Mouse (Mus musculus) forebrain, postnatal 0 days (tissue): ENCODE measurements at regions not wholly inside any gene's neighbourhood (a gene's known extent, or its start where the extent isn't known, plus 50 kb on each side); places are given as distances from the start of the nearest gene placed in this dataset.

ENCODE experiments used
- ATAC-seq: fragments of 200-750 bp; cut with Nextera tagmentation; 2 replicates; pipeline ENCODE4 v1.8.0; 2017; ENCODE audit warnings: mild to moderate bottlenecking, moderate library complexity
- DNase-seq: peaks from one replicate; pipeline ENCODE4 v3.0.0-alpha.2; 2015
- H3K27ac ChIP-seq: fragments of 300-500 bp; sonication (generic); 2 replicates; pipeline ENCODE4 v1.5.1; 2014; ENCODE audit warnings: low read depth, mild to moderate bottlenecking, antibody characterized with exemption, low read length, moderate library complexity, mixed read lengths
- H3K27me3 ChIP-seq: fragments of 300-500 bp; sonication (generic); 2 replicates; pipeline ENCODE4 v1.6.1; 2014; ENCODE audit warnings: mild to moderate bottlenecking, low read length, mixed read lengths; ENCODE audit not compliant: insufficient read depth
- H3K36me3 ChIP-seq: fragments of 300-500 bp; sonication (generic); 2 replicates; pipeline ENCODE4 v1.6.1; 2014; ENCODE audit warnings: mild to moderate bottlenecking, moderate library complexity; ENCODE audit not compliant: insufficient read depth
- H3K4me1 ChIP-seq: fragments of 300-500 bp; sonication (generic); 2 replicates; pipeline ENCODE4 v1.6.1; 2014; ENCODE audit warnings: antibody characterized with exemption; ENCODE audit not compliant: insufficient read depth
- H3K4me2 ChIP-seq: fragments of 300-500 bp; sonication (generic); 2 replicates; pipeline ENCODE4 v1.6.1; 2014; ENCODE audit warnings: low read depth, mild to moderate bottlenecking, moderate library complexity
- H3K4me3 ChIP-seq: fragments of 300-500 bp; sonication (generic); 2 replicates; pipeline ENCODE4 v1.5.1; 2014; ENCODE audit warnings: low read depth, low read length, mixed read lengths
- H3K9ac ChIP-seq: fragments of 300-500 bp; sonication (generic); 2 replicates; pipeline ENCODE4 v1.6.1; 2014; ENCODE audit warnings: mild to moderate bottlenecking
- H3K9me3 ChIP-seq: fragments of 300-500 bp; sonication (generic); 2 replicates; pipeline ENCODE4 v1.6.1; 2016; ENCODE audit warnings: low read length
- CTCF ChIP-seq: sonication (generic); IDR thresholded peaks from 2 replicates; pipeline ENCODE4 v1.5.1; 2016; ENCODE audit warnings: antibody characterized with exemption, control low read depth, low read depth
- WGBS: fragments of 180-500 bp; shearing (Covaris S2); extraction: QIAGEN DNeasy Blood & Tissue Kit; methylation state at CpG from one replicate; pipeline ENCODE4 v1.1.7; 2014; 5-methylcytosine and 5-hydroxymethylcytosine counted together

DNA sequence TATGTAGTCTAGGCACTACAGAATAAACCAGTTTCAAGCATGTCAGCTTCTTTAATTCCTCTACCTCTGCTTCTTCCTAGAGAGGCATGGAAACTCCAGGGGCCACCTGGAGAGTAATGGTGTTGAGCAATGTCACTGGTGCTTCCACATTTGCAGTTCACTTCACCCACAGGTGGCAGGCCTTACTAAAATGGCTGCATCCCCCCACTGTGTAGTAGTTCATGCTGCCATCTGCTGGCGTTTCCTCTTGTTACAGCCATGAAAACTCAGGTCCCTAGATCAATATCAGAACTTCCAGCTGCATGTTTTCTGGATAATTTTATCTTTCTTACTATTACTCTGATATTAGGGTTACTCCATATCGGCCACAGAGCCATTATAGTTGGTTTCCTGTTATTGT is 336.2 kb upstream of the 2610001J05Rik start:
- 7% methylated on average over 2 of the region's 2 CpGs for WGBS
- Histone ChIP-seq H3K9ac (no peak overlapping the region), H3K27me3 (no peaks in the 10 kb centered on the region), H3K4me1 (no peaks in the 10 kb centered on the region), H3K36me3 (no peaks in the 10 kb centered on the region), H3K4me2 (no peak overlapping the region), H3K9me3 (no peaks in the 10 kb centered on the region), H3K27ac (no peak overlapping the region), H3K4me3 (no peak overlapping the region)
- DNase-seq (peak; percentile 73), ATAC-seq (no peak)
- TF ChIP-seq CTCF = peak; percentile 82

DNA sequence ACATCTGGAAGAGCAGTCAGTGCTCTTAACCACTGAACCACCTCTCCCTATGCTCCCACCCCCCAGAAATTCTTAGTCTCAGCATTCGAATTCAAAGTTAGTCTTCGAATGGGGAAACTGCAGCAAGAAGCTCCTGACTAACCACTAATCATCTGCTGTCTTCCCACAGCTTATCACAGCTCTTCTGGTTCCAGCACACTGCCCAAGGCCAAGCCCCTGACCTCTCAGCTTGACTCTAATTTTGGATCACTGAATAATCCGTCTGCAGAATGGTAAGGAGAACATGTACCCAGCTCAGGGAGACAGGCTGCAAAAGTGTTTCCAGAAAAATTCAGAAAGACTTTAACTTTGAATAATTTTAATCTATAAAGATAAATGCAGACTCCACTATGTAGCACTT is 325.8 kb upstream of the 2610001J05Rik start:
- no peak overlapping the region for H3K9ac ChIP-seq
- H3K4me3 ChIP-seq = no peak overlapping the region
- H3K9me3 ChIP-seq = no peaks in the 10 kb centered on the region
- TF ChIP-seq CTCF = no peak
- DNase-seq (no peak), ATAC-seq (no peak)
- H3K4me2 ChIP-seq = no peak overlapping the region
- H3K27ac ChIP-seq = no peak overlapping the region
- H3K27me3 ChIP-seq = no peaks in the 10 kb centered on the region
- no peaks in the 10 kb centered on the region for H3K36me3 ChIP-seq
- WGBS = 75% methylated on average over 3 of the region's 3 CpGs
- no peaks in the 10 kb centered on the region for H3K4me1 ChIP-seq

DNA sequence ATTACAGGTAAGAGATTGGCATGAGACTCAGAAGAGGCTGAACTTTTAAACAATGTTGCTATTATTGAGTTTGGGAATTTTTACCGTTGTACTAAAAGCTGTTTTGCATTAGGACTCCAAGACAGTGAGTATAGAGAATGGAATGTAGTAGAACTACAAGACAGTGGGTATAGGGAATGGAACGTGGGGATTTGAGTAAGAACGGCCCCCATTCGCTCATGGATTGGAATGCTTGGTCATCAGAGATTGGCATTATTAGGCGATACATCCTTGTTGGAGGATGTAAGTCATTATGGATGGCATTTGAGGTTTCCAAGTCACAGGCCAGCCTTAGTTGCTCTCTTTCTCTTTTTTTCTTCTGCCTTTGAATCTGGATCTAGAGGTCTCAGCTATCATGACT is 324.0 kb upstream of the 2610001J05Rik start:
- WGBS = 88% methylated on average over 5 of the region's 5 CpGs
- DNase-seq = no peak
- no peak overlapping the region for H3K4me2 ChIP-seq

DNA sequence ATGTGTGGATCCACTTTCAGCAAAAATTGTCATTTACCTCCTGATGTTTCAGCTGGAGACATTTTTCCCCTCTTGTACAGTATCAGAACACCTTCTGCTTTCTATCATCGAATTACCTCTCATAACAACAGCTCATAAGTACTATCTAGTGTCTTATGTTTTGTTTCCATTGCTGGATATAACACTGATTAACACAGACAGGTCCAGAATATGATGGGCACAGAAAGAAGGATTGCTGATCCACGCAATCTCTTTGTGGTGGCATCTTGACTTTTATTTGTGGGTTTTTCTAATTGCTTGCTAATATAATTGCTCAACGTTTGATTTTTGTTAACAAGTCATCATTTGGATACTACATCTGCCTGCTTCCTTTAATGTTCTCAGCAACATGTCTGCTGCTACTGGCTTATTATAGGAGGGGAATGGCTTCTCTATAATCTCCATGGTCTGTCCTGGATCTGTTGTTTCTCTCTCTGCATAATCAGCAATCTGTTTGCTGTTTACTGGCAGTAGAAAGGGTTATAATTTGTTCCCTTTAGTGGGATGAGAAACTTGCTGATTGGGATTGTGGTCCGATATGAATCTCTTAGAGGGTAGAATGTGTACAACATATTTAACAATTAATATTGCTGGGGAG is 320.2 kb upstream of the 2610001J05Rik start:
- Histone ChIP-seq H3K9me3 (no peaks in the 10 kb centered on the region), H3K9ac (no peak overlapping the region), H3K4me1 (no peaks in the 10 kb centered on the region), H3K27ac (peak overlapping the region; percentile 9; the same call in 1 of the 2 replicates), H3K36me3 (no peaks in the 10 kb centered on the region), H3K27me3 (no peaks in the 10 kb centered on the region), H3K4me3 (no peak overlapping the region), H3K4me2 (no peak overlapping the region)
- no peak for TF ChIP-seq CTCF
- DNase-seq = peak; percentile 45
- peak; percentile 89 for ATAC-seq
- WGBS = 49% methylated on average over 4 of the region's 4 CpGs

More for the DNA sequence above, 324.0 kb upstream of the 2610001J05Rik start:
- H3K9me3 ChIP-seq = no peaks in the 10 kb centered on the region
- no peaks in the 10 kb centered on the region for H3K4me1 ChIP-seq
- no peaks in the 10 kb centered on the region for H3K27me3 ChIP-seq
- no peaks in the 10 kb centered on the region for H3K36me3 ChIP-seq
- ATAC-seq = no peak
- H3K4me3 ChIP-seq = no peak overlapping the region
- no peak for TF ChIP-seq CTCF
- no peak overlapping the region for H3K27ac ChIP-seq
- H3K9ac ChIP-seq = no peak overlapping the region

DNA sequence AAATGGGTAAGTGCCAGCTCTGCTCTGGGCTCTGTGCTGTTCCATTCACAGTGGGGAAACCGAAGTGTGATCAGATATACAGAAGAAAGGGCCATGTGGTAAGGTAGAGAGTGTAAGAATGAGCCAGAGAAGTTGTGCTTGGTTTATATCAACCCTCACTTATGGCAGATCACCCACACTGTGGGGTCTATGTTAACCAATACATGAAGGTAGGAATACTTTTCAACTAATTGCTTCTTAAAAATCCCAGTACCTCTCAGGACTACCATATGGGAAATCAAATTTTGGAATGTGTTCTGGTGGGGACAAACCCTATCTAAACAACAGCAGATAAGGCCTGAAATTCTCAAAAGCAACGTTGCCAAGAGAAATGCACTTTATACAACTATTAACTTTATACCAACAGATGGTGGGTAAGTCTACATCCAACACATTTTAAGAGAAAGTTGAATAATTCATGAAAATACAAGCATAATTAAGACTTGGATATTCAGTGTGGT is 314.7 kb upstream of the 2610001J05Rik start:
- H3K36me3 ChIP-seq = no peaks in the 10 kb centered on the region
- no peak overlapping the region for H3K4me2 ChIP-seq
- H3K9ac ChIP-seq = no peak overlapping the region
- ATAC-seq (peak; percentile 93), DNase-seq (peak; percentile 74)
- no peaks in the 10 kb centered on the region for H3K9me3 ChIP-seq
- peak overlapping the region; percentile 4; the same call in 1 of the 2 replicates for H3K27ac ChIP-seq
- TF ChIP-seq CTCF = no peak
- no peaks in the 10 kb centered on the region for H3K27me3 ChIP-seq
- no peak overlapping the region for H3K4me3 ChIP-seq
- H3K4me1 ChIP-seq = no peaks in the 10 kb centered on the region
- WGBS = 43% methylated on average over 2 of the region's 2 CpGs

DNA sequence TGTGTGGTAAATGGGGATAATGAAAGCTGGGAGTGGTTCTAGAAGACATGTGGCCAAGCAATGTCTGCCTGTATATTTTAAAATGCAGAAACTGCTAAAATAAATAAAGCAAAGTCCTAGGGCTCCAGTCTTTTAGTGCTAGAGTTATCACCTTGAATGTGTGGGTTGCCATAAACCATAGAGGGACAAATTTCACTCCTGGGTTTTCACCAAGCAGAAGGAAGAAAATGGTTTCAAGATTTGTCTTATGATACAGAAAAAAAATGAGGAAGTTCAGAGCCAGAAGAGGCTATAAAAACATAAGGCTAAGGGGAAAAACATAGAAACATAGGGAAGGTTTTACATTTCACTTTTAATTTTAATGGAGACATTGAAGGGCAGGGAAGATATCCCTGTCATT is 276.1 kb upstream of the 2610001J05Rik start:
- Histone ChIP-seq H3K4me2 (no peak overlapping the region), H3K27ac (no peak overlapping the region), H3K9me3 (no peaks in the 10 kb centered on the region), H3K27me3 (no peaks in the 10 kb centered on the region), H3K36me3 (no peaks in the 10 kb centered on the region), H3K9ac (no peak overlapping the region), H3K4me3 (no peak overlapping the region), H3K4me1 (no peaks in the 10 kb centered on the region)
- no peak for TF ChIP-seq CTCF
- no peak for ATAC-seq
- DNase-seq = no peak

DNA sequence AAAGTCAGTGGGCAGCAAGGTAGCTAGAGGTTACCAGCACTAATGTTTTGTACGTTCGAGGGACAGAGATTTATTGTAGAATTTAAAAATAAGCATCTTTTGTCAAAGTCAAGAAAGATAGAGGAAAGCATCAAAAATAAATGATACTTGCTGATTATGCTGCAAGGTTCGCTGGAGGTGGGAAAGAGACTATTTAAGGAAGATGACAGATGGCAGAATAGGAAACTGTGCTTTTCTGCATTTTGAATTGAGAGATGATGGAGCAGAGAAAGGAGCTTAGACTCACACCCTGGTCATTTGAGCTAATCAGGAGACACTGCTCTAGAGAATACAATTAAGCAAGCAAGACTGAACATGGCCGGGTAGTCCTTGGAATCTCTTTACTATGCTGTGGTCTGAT is 275.1 kb upstream of the 2610001J05Rik start:
- DNase-seq = no peak
- ATAC-seq = no peak
- H3K9me3 ChIP-seq = no peaks in the 10 kb centered on the region
- H3K4me1 ChIP-seq = no peaks in the 10 kb centered on the region
- no peak overlapping the region for H3K9ac ChIP-seq
- no peak overlapping the region for H3K27ac ChIP-seq
- TF ChIP-seq CTCF = no peak
- no peaks in the 10 kb centered on the region for H3K36me3 ChIP-seq
- no peak overlapping the region for H3K4me2 ChIP-seq
- no peaks in the 10 kb centered on the region for H3K27me3 ChIP-seq
- WGBS = 78% methylated on average over 4 of the region's 4 CpGs
- H3K4me3 ChIP-seq = no peak overlapping the region
